Mouse (Mus musculus) midbrain, embryonic 11.5 days (tissue): Measurements from ENCODE around the gene Odam. TPM values are rescaled to one million over a fixed set of nuclear protein-coding genes. Genes with fewer than 3 reads are reported as not detected.

ENCODE experiments used
- ATAC-seq: fragments of 200-750 bp; cut with Nextera tagmentation; 2 replicates; pipeline ENCODE4 v1.8.0; 2017; ENCODE audit warnings: moderate TSS enrichment, moderate library complexity; ENCODE audit not compliant: low FRiP score
- DNase-seq: peaks from one replicate; pipeline ENCODE4 v3.0.0; 2015; ENCODE audit warnings: low spot score; ENCODE audit errors: missing footprints
- H3K27ac ChIP-seq: fragments of 300-500 bp; sonication (generic); 2 replicates; pipeline ENCODE4 v1.5.1; 2014; ENCODE audit warnings: low read depth, low read length
- H3K27me3 ChIP-seq: fragments of 300-500 bp; sonication (generic); 2 replicates; pipeline ENCODE4 v1.6.1; 2014; ENCODE audit warnings: mild to moderate bottlenecking, low read length, moderate library complexity, mixed read lengths; ENCODE audit not compliant: control insufficient read depth, insufficient read depth
- H3K36me3 ChIP-seq: fragments of 300-500 bp; sonication (generic); 2 replicates; pipeline ENCODE4 v1.6.1; 2014; ENCODE audit warnings: mild to moderate bottlenecking, low read length, moderate library complexity, mixed read lengths; ENCODE audit not compliant: control insufficient read depth, insufficient read depth
- H3K4me1 ChIP-seq: fragments of 300-500 bp; sonication (generic); 2 replicates; pipeline ENCODE4 v1.6.1; 2014; ENCODE audit warnings: low read length; ENCODE audit not compliant: control insufficient read depth, insufficient read depth
- H3K4me2 ChIP-seq: fragments of 300-500 bp; sonication (generic); 2 replicates; pipeline ENCODE4 v1.6.1; 2014; ENCODE audit warnings: mild to moderate bottlenecking, moderate library complexity
- H3K4me3 ChIP-seq: fragments of 300-500 bp; sonication (generic); 2 replicates; pipeline ENCODE4 v1.5.1; 2014; ENCODE audit warnings: low read depth, low read length
- H3K9ac ChIP-seq: fragments of 300-500 bp; sonication (generic); 2 replicates; pipeline ENCODE4 v1.6.1; 2014; ENCODE audit warnings: low read length
- H3K9me3 ChIP-seq: fragments of 300-500 bp; sonication (generic); 2 replicates; pipeline ENCODE4 v1.6.1; 2016; ENCODE audit warnings: low read length; ENCODE audit not compliant: control insufficient read depth
- WGBS: fragments of 180-500 bp; shearing (Covaris S2); extraction: QIAGEN DNeasy Blood & Tissue Kit; methylation state at CpG from one replicate; pipeline ENCODE4 v1.1.7; 2014; 5-methylcytosine and 5-hydroxymethylcytosine counted together
- polyA plus RNA-seq: library from polyadenylated mRNA; unstranded; fragments of >200 nt; fragmentation: Nextera tagmentation; extraction: Ambion mirVana; gene quantifications from 2 replicates; pipeline ENCODE4 v1.2.1, GENCODE M21; 2014

Gene Odam
- polyA plus RNA-seq = not detected in 2 replicates

DNA sequence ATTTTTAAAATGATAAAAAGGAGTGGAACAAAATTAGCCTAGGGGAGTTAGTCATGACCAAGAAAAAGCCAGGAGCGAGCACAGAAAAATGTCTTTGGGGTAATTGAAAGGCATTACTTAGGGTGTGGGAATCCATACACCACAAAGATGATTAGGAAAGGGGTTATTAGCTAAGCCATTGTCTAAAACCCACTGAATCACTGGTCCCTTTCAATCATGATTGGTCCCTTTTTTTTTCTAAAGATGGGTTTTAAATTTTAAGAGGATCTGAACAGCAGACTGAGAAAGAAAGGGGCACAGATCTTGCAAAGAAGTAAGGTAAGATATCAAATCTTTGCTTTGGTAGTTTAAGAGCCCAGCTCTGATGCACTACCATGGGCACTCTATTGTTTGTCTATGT lies at the start of gene Odam:
Odam (plus strand) TSS at position 301 of the 400 bp plus-strand sequence.
- H3K4me2 ChIP-seq = no peak within 1 kb of the TSS
- no peak within 1 kb of the TSS for H3K27ac ChIP-seq
- H3K9me3 ChIP-seq = no peaks in the 10 kb centered on the region
- H3K36me3 ChIP-seq = no peaks in the 10 kb centered on the region
- no peak for ATAC-seq
- no peak for DNase-seq
- H3K27me3 ChIP-seq = no peaks in the 10 kb centered on the region
- no peak within 1 kb of the TSS for H3K4me3 ChIP-seq
- H3K9ac ChIP-seq = no peak within 1 kb of the TSS
- WGBS = 82% methylated on average over 1 of the region's 1 CpGs
- H3K4me1 ChIP-seq = no peaks in the 10 kb centered on the region

- 89% methylated on average over 3 of the region's 3 CpGs for WGBS
- Histone ChIP-seq H3K4me1 (no peaks in the 10 kb centered on the region), H3K9ac (no peak overlapping the region), H3K4me3 (no peak overlapping the region), H3K36me3 (no peaks in the 10 kb centered on the region), H3K9me3 (no peaks in the 10 kb centered on the region), H3K4me2 (no peak overlapping the region), H3K27me3 (no peaks in the 10 kb centered on the region), H3K27ac (no peak overlapping the region)
- DNase-seq (no peak), ATAC-seq (no peak)
Observed at GRCm38 (mm10) chr5:87855136-87855716, 29.6 kb upstream of the Odam start.

DNA sequence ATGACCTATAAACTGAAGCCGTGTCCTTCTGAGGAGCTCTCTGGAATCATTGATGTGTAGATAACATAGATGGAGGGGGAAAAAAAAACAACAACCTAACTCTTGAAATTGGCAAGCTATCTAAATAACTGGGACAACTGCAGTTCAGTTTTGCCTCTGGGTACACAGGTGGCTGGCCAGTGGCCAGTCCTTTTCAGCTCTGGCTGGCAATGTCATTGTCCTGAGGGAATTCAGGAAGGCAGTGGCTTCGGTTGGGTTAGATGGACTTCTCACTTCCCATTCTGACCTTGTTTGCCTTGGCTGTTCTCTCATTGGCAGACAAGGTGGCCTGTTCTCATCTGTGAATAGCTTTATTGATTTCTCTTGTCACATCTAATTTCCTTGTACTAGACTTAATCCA lies 14.7 kb upstream of the Odam start:
- H3K4me1 ChIP-seq = no peaks in the 10 kb centered on the region
- no peak for DNase-seq
- H3K4me2 ChIP-seq = no peak overlapping the region
- ATAC-seq = 0 out of 2 replicates have a peak, but pooled peaks have one; percentile 50
- H3K27ac ChIP-seq = no peak overlapping the region
- no peaks in the 10 kb centered on the region for H3K9me3 ChIP-seq
- H3K27me3 ChIP-seq = no peaks in the 10 kb centered on the region
- 76% methylated on average over 2 of the region's 2 CpGs for WGBS
- H3K4me3 ChIP-seq = no peak overlapping the region
- H3K36me3 ChIP-seq = no peaks in the 10 kb centered on the region
- no peak overlapping the region for H3K9ac ChIP-seq

- Histone ChIP-seq H3K9me3 (no peaks in the 10 kb centered on the region), H3K4me2 (no peak overlapping the region), H3K36me3 (no peaks in the 10 kb centered on the region), H3K4me1 (no peaks in the 10 kb centered on the region), H3K27me3 (no peaks in the 10 kb centered on the region), H3K27ac (no peak overlapping the region), H3K4me3 (no peak overlapping the region), H3K9ac (no peak overlapping the region)
- no peak for ATAC-seq
- 38% methylated on average over 4 of the region's 4 CpGs for WGBS
- peak; percentile 83 for DNase-seq
Observed at GRCm38 (mm10) chr5:87871423-87871822, 13.4 kb upstream of the Odam start.

DNA sequence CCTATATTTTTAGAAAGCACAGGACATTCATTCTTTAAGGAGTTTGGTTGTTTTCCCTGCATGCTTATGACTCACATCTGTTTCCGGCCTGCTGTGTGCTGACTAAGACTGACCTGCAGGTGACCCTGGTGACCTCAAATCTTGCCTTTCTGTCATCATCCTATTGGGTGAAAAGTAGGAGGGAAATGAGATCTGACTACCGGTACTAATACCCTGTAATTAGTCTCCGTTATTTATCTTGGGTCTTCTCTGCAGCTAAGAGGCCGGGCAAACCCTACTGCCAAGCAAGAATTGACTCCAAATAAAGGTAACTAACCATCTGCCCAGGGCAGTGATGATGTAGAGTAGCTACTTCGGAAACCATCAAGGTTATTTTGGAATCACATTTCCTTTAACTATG lies 40.5 kb downstream of the Odam start, which contains the start of gene Csn3:
Csn3 (plus strand) TSS at position 208 of the 400 bp plus-strand sequence.
- no peak for DNase-seq
- ATAC-seq = peak; percentile 59; the same call in 1 of the 2 replicates
- Histone ChIP-seq H3K9ac (no peak within 1 kb of the TSS), H3K4me1 (no peaks in the 10 kb centered on the region), H3K27me3 (no peaks in the 10 kb centered on the region), H3K4me2 (no peak within 1 kb of the TSS), H3K4me3 (no peak within 1 kb of the TSS), H3K9me3 (no peaks in the 10 kb centered on the region), H3K27ac (no peak within 1 kb of the TSS), H3K36me3 (no peaks in the 10 kb centered on the region)
- 33% methylated on average over 5 of the region's 5 CpGs for WGBS

GRCm38 (mm10) chr5:87931603-87932002 lies 46.8 kb downstream of the Odam start:
- Histone ChIP-seq H3K9me3 (no peaks in the 10 kb centered on the region), H3K27me3 (no peaks in the 10 kb centered on the region), H3K36me3 (no peaks in the 10 kb centered on the region), H3K4me1 (no peaks in the 10 kb centered on the region), H3K9ac (no peak overlapping the region), H3K4me2 (no peak overlapping the region), H3K4me3 (no peak overlapping the region), H3K27ac (no peak overlapping the region)
- WGBS = 54% methylated on average over 1 of the region's 1 CpGs
- DNase-seq = no peak
- no peak for ATAC-seq

DNA sequence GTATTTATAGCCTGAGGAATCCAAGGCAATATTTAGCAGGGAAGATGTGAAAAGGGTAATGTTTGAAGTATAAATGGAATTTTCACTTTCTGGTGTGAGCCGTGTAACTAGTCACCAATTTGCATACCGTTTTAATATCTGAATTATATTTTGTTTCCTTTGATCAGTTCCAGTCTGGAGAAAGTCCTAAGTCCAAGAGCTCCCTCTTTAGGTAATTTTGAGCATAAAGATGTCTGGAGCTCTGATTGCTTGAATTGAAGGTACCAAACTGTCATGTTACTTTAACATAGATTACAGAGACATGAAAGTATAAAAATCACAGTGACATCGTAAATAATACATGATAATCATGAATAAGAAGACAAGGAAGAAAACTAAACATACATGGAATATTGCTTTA lies 55.9 kb downstream of the Odam start:
- no peak for DNase-seq
- Histone ChIP-seq H3K9me3 (no peaks in the 10 kb centered on the region), H3K4me2 (no peak overlapping the region)

DNA sequence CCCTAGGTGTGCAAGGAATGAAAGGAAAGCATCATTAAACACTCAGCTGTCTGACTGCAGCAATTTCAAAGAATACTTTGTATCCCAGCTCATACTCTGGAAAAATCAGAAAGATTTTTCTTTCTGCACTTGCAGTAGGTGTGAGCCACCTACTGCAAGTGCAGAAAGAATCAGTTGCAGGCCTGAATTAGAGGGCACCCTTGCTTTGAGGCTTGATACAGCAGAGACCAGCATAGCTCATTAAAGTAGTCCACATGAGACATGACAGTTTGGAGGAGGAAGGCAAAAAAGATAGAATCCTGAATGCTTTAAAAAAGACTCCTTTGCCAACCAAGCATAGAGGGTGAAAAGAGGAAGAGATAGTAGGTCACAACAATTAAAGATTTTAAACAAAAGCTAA lies 57.7 kb downstream of the Odam start:
- H3K4me1 ChIP-seq = no peaks in the 10 kb centered on the region
- no peak overlapping the region for H3K27ac ChIP-seq
- no peak overlapping the region for H3K9ac ChIP-seq
- H3K27me3 ChIP-seq = no peaks in the 10 kb centered on the region
- H3K9me3 ChIP-seq = no peaks in the 10 kb centered on the region
- H3K4me2 ChIP-seq = no peak overlapping the region
- no peak for DNase-seq
- no peak overlapping the region for H3K4me3 ChIP-seq
- H3K36me3 ChIP-seq = no peaks in the 10 kb centered on the region
- no peak for ATAC-seq

More for the DNA sequence above, 55.9 kb downstream of the Odam start:
- Histone ChIP-seq H3K36me3 (no peaks in the 10 kb centered on the region), H3K4me1 (no peaks in the 10 kb centered on the region), H3K27me3 (no peaks in the 10 kb centered on the region), H3K4me3 (no peak overlapping the region), H3K27ac (no peak overlapping the region), H3K9ac (no peak overlapping the region)
- no peak for ATAC-seq
- 54% methylated on average over 3 of the region's 3 CpGs for WGBS
